Mouse (Mus musculus) heart, embryonic 11.5 days (tissue): ENCODE data around the gene Slc15a4. TPM values are rescaled to one million over a fixed set of nuclear protein-coding genes. Genes with fewer than 3 reads are reported as not detected.

Experiments used
- ATAC-seq: fragments of 200-750 bp; cut with Nextera tagmentation; replicated peaks from 2 replicates; pipeline ENCODE4 v1.8.0; 2017; ENCODE audit warnings: moderate library complexity; ENCODE audit not compliant: insufficient number of reproducible peaks, low FRiP score, low TSS enrichment
- H3K27ac ChIP-seq: fragments of 300-500 bp; sonication (generic); 2 replicates; pipeline ENCODE4 v1.5.1; 2014; ENCODE audit warnings: mild to moderate bottlenecking, low read depth, low read length
- H3K27me3 ChIP-seq: fragments of 300-500 bp; sonication (generic); 2 replicates; pipeline ENCODE4 v1.6.1; 2014; ENCODE audit warnings: mild to moderate bottlenecking, low read length, mixed read lengths; ENCODE audit not compliant: control insufficient read depth, insufficient read depth
- H3K36me3 ChIP-seq: fragments of 300-500 bp; sonication (generic); 2 replicates; pipeline ENCODE4 v1.6.1; 2014; ENCODE audit warnings: mild to moderate bottlenecking, low read length, moderate library complexity, mixed read lengths; ENCODE audit not compliant: control insufficient read depth, insufficient read depth
- H3K4me1 ChIP-seq: fragments of 300-500 bp; sonication (generic); 2 replicates; pipeline ENCODE4 v1.6.1; 2014; ENCODE audit warnings: low read length; ENCODE audit not compliant: control insufficient read depth, insufficient read depth
- H3K4me2 ChIP-seq: fragments of 300-500 bp; sonication (generic); 2 replicates; pipeline ENCODE4 v1.6.1; 2014; ENCODE audit warnings: mild to moderate bottlenecking, moderate library complexity
- H3K4me3 ChIP-seq: fragments of 300-500 bp; sonication (generic); 2 replicates; pipeline ENCODE4 v1.5.1; 2014; ENCODE audit warnings: low read depth, low read length
- H3K9ac ChIP-seq: fragments of 300-500 bp; sonication (generic); 2 replicates; pipeline ENCODE4 v1.6.1; 2014; ENCODE audit warnings: mild to moderate bottlenecking, low read depth, low read length, moderate library complexity
- H3K9me3 ChIP-seq: fragments of 300-500 bp; sonication (generic); replicated peaks from 2 replicates; pipeline ENCODE4 v1.6.1; 2016; ENCODE audit warnings: low read length; ENCODE audit not compliant: control insufficient read depth
- WGBS: fragments of 180-500 bp; shearing (Covaris S2); extraction: QIAGEN DNeasy Blood & Tissue Kit; methylation state at CpG from one replicate; pipeline ENCODE4 v1.1.7; 2014; ENCODE audit not compliant: insufficient replicate concordance; 5-methylcytosine and 5-hydroxymethylcytosine counted together
- polyA plus RNA-seq: library from polyadenylated mRNA; unstranded; fragments of >200 nt; fragmentation: Nextera tagmentation; extraction: Ambion mirVana; gene quantifications from 2 replicates; pipeline ENCODE4 v1.2.1, GENCODE M21; 2014

Gene Slc15a4
- polyA plus RNA-seq, 1 experiment from 2014 or later = 13.8 TPM

DNA sequence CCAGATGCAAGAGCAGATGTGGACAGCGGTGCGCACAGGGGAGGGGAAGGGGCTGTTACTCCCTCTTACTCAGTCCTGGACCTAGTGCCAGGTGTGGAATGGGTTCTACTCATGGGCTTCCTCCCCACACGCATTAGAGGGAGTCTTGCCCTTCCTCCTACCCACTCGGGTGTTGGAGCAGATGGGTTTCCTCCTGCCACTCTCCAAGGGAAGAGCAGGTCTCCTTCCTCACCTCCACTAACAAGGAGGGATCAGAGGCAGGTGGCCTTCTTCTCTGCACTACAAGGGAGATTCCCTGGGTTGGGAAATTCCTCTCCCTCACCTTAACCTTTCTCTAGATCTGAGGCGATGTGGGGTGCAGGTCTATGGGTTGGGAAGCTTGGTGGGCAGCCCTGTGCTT is 16.5 kb downstream of the Slc15a4 start:
- peaks cover 30% of the 10 kb centered on the region for H3K4me1 ChIP-seq
- 12% methylated on average over 5 of the region's 5 CpGs for WGBS
- H3K36me3 ChIP-seq = no peaks in the 10 kb centered on the region
- peak overlapping the region; percentile 97 for H3K9ac ChIP-seq
- no peak overlapping the region for H3K27ac ChIP-seq
- no peak for ATAC-seq
- H3K4me3 ChIP-seq = peak overlapping the region; percentile 92
- H3K9me3 ChIP-seq = no peaks in the 10 kb centered on the region
- H3K4me2 ChIP-seq = peak overlapping the region; percentile 96
- H3K27me3 ChIP-seq = no peaks in the 10 kb centered on the region

DNA sequence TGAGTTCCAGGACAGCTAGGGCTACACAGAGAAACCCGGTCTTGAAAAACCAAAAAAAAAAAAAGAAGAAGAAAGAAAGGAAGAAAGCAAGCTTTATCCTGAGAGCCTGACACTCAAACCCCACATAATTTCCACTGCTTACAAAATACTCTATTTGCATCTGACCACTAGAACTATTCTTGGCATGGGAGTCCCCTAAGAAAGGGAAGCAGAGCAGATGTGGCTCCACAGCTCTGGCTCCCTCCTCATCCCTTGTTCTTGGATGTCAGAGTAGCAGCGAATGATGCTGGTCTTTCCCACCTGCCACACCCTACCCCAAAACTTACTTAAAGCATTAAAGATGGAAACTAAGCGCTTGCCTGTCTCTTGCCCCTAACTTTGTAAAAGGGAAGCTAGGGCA is 17.2 kb downstream of the Slc15a4 start:
- no peak overlapping the region for H3K27ac ChIP-seq
- H3K4me2 ChIP-seq = peak overlapping the region; percentile 96
- no peak for ATAC-seq
- peaks cover 37% of the 10 kb centered on the region for H3K4me1 ChIP-seq
- peak overlapping the region; percentile 97 for H3K9ac ChIP-seq
- H3K36me3 ChIP-seq = no peaks in the 10 kb centered on the region
- no peaks in the 10 kb centered on the region for H3K27me3 ChIP-seq
- peak overlapping the region; percentile 92 for H3K4me3 ChIP-seq
- no peaks in the 10 kb centered on the region for H3K9me3 ChIP-seq
- 85% methylated on average over 3 of the region's 3 CpGs for WGBS

DNA sequence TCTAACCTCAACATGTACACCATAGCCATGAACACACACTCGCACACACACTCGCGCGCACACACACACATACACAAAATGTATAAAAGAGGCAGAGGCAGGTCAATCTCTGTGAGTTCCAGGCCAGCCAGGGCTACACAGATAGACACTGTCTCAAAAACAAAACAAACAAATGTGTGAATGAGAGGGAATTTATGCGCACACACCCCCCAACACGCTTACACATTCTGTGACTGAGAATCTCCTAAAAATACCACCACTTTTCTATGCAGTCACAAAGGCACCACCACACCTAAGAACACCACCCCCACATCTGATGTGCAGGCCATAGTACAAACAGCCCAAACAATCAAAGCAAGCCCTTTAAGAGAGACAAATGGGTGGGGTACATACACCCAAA is 20.3 kb downstream of the Slc15a4 start:
- Histone ChIP-seq H3K4me2 (no peak overlapping the region), H3K36me3 (0 out of 2 replicates have a peak, but pooled peaks cover 2% of the 10 kb centered on the region), H3K4me1 (peaks cover 48% of the 10 kb centered on the region), H3K9me3 (no peaks in the 10 kb centered on the region), H3K27me3 (no peaks in the 10 kb centered on the region), H3K9ac (no peak overlapping the region), H3K27ac (no peak overlapping the region), H3K4me3 (no peak overlapping the region)
- WGBS = 95% methylated on average over 6 of the region's 6 CpGs
- no peak for ATAC-seq

DNA sequence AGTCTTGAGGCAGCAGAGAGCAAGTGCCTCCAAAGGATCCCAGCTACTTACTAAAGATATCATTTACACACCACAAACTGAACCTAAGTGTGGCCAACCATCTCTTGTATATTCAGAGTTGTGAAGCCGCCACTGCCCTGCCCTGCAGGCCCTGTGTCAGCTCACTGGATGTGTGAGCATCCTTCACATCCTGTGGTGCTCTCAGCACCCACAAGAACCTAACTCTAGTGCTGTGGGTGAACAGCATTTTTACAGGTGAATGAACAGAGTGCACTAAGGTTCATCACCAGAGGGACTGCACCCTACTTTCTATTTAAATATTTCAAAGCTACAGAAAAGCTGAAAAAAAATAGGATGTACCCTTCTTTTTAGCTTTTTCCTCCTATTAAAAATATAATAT is 20.8 kb downstream of the Slc15a4 start:
- no peak overlapping the region for H3K4me2 ChIP-seq

DNA sequence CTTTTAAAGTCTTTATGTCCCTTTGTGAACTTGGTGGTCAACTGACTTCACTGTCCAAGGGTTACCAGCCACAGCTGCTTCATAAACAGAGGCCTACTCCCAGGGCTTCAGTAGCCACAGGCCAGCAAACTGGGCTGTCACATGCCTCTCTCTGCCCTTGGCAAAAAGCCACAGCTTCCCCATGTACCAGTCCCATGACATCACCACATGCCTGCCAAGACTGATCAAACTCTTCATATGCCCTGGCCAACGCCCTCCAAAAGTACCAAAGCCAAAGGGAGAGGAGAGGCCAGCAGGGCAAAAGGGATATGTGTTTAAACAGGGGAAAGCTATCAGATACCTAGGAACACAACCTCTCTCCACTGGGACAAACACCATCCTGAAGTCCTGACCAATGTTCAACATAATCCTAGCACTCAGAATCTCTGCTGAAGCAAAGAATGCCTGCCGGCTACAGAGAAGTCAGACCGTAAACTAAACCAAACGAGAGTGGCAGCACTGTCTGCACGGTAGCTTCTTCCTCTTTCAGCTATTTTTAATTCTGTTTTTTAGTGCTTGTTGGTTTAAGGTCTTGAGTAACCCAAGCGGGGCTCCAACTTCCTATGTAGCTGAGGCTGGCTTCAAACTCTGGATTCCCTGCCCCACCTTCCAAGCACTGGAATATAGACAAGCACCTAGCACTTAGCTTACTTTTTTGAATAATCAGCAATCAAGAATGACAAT is 21.7 kb downstream of the Slc15a4 start:
- 0 out of 2 replicates have a peak, but pooled peaks cover 2% of the 10 kb centered on the region for H3K36me3 ChIP-seq
- no peak overlapping the region for H3K4me3 ChIP-seq
- ATAC-seq = no peak
- no peaks in the 10 kb centered on the region for H3K9me3 ChIP-seq
- H3K4me1 ChIP-seq = peaks cover 43% of the 10 kb centered on the region
- H3K9ac ChIP-seq = no peak overlapping the region
- WGBS = 69% methylated on average over 6 of the region's 6 CpGs
- no peak overlapping the region for H3K27ac ChIP-seq
- no peaks in the 10 kb centered on the region for H3K27me3 ChIP-seq
- peak overlapping the region; percentile 17; the same call in 1 of the 2 replicates for H3K4me2 ChIP-seq

More for the DNA sequence above, 20.8 kb downstream of the Slc15a4 start:
- peaks cover 48% of the 10 kb centered on the region for H3K4me1 ChIP-seq
- H3K9ac ChIP-seq = no peak overlapping the region
- WGBS = 65% methylated on average over 1 of the region's 1 CpGs
- H3K27ac ChIP-seq = no peak overlapping the region
- no peak overlapping the region for H3K4me3 ChIP-seq
- no peak for ATAC-seq
- H3K36me3 ChIP-seq = 0 out of 2 replicates have a peak, but pooled peaks cover 2% of the 10 kb centered on the region
- no peaks in the 10 kb centered on the region for H3K9me3 ChIP-seq
- H3K27me3 ChIP-seq = no peaks in the 10 kb centered on the region

- H3K9me3 ChIP-seq = no peaks in the 10 kb centered on the region
- ATAC-seq = no peak
- H3K4me2 ChIP-seq = 0 out of 2 replicates have a peak overlapping the region, but pooled peaks have one; percentile 9
- no peak overlapping the region for H3K4me3 ChIP-seq
- H3K9ac ChIP-seq = no peak overlapping the region
- no peak overlapping the region for H3K27ac ChIP-seq
- WGBS = 69% methylated on average over 7 of the region's 7 CpGs
- H3K27me3 ChIP-seq = no peaks in the 10 kb centered on the region
- H3K36me3 ChIP-seq = 0 out of 2 replicates have a peak, but pooled peaks cover 2% of the 10 kb centered on the region
- H3K4me1 ChIP-seq = peaks cover 29% of the 10 kb centered on the region
These were observed 23.4 kb downstream of the Slc15a4 start for GRCm38 (mm10) chr5:127609191-127609714.

DNA sequence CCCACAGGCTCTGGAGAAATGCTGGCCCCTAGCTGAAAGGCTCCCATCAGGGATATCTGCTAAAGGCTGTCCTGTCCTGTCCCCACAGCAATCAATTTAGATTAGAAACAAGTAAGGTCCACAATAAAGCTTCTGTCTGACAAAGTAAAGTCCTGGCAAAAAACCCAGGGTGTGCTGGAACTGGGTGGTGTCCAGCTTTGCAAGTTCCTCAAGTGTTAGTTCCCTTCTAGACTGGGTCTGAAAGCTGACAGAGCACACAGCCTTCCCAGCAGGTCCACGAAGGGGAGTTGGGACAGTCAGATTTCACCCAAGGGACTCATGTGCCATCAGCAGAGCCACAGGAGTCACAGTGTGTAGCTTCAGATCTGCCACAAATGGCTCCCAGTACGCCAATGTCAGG is 25.2 kb downstream of the Slc15a4 start:
- WGBS = 93% methylated on average over 2 of the region's 2 CpGs
- H3K9ac ChIP-seq = no peak overlapping the region
- H3K9me3 ChIP-seq = no peaks in the 10 kb centered on the region
- H3K36me3 ChIP-seq = 0 out of 2 replicates have a peak, but pooled peaks cover 5% of the 10 kb centered on the region
- no peaks in the 10 kb centered on the region for H3K27me3 ChIP-seq
- no peak overlapping the region for H3K4me3 ChIP-seq
- ATAC-seq = no peak
- H3K4me2 ChIP-seq = no peak overlapping the region
- peaks cover 29% of the 10 kb centered on the region for H3K4me1 ChIP-seq
- no peak overlapping the region for H3K27ac ChIP-seq

DNA sequence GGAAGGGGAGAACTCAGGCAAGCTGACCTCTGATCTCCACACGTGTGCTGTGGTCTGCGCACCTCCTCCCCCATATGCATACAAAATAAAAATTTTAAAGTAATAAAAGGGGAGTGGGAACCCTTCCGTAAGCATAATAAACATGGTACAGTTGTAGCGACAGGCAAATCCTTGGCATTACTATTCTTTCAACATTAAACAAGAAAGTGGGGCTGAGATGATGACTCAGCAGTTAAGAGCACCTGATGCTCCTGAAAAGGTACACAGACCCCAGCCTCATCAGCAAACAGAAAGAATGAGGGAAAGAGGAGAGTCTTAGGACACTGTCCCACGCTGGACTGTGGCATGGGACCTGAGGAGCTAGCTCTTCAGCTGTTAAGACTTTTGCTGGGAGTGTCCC is 29.7 kb downstream of the Slc15a4 start:
- no peak for ATAC-seq
- no peaks in the 10 kb centered on the region for H3K9me3 ChIP-seq
- no peak overlapping the region for H3K4me2 ChIP-seq
- no peaks in the 10 kb centered on the region for H3K4me1 ChIP-seq
- 96% methylated on average over 5 of the region's 5 CpGs for WGBS
- no peak overlapping the region for H3K4me3 ChIP-seq
- no peaks in the 10 kb centered on the region for H3K27me3 ChIP-seq
- H3K27ac ChIP-seq = no peak overlapping the region
- peaks cover 17% of the 10 kb centered on the region for H3K36me3 ChIP-seq
- no peak overlapping the region for H3K9ac ChIP-seq

GRCm38 (mm10) chr5:127596862-127597261 is 35.8 kb downstream of the Slc15a4 start:
- Histone ChIP-seq H3K9me3 (no peaks in the 10 kb centered on the region), H3K4me2 (no peak overlapping the region), H3K27ac (no peak overlapping the region), H3K4me1 (no peaks in the 10 kb centered on the region), H3K9ac (no peak overlapping the region), H3K4me3 (no peak overlapping the region), H3K36me3 (peaks cover 36% of the 10 kb centered on the region), H3K27me3 (no peaks in the 10 kb centered on the region)
- no peak for ATAC-seq
- 87% methylated on average over 7 of the region's 7 CpGs for WGBS
